Mouse (Mus musculus): ENCODE measurements at regions not wholly inside any gene's neighbourhood (a gene's known extent, or its start where the extent isn't known, plus 50 kb on each side); places are given as distances from the start of the nearest gene placed in this dataset.

DNA sequence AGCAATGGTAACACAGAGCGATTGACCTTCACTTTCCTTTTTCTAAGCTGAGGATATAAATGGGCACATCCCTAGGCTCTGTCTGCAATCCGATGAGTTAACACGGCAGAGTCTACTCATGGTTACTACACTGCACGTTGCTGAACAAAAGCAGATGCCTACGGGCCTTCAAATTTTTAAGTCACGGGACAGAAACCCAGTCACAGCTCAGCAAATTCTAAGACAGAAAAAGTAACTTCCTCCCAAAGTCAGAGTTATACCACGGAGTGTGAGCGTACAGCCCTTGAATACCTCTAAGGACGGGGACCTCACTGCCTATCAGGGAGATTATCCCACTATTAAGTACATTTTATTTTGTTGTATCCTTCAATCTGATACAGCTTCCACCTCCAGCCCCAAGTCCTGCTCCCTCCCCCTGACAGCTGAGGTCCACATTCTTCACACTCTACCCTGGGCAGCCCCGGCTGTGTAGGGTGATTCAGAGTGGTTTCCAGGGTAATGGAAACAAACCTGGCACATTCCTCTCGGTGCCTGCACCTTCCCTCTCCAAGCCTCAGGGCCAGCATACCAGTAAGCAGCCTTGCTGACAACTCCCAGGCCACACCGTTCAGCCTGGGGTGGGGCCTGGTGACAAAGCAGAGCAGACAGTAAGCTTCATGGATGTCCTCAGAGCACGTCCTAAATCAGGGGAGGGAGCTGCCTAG is 90.2 kb upstream of the Zfp703 start:
- no peak for TF ChIP-seq GATA4 (IDR thresholded peaks at IDR 0.05; ENCODE audit: insufficient replicate concordance, low read length)

DNA sequence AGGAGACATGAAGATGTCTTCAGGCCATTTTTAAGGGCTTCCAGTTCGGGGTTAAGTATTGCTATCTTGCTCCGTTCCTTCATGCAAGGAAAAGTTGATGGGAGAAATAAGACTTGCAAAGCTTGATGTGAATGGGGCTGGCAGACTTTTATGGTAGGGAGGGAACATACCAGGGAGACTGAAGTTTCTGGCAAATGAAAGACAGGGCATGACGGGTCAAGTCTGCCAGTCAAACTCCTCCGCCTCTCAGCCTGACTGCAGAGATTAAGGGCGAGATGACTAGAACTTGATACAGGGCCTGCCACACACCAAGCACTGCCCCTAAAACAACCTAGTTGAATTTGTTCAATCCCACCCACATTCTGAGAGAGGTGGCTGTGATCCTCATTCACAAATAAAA is 89.6 kb upstream of the Zfp703 start:
- TF ChIP-seq GATA4 (IDR thresholded peaks at IDR 0.05; ENCODE audit: insufficient replicate concordance, low read length), result no peak

DNA sequence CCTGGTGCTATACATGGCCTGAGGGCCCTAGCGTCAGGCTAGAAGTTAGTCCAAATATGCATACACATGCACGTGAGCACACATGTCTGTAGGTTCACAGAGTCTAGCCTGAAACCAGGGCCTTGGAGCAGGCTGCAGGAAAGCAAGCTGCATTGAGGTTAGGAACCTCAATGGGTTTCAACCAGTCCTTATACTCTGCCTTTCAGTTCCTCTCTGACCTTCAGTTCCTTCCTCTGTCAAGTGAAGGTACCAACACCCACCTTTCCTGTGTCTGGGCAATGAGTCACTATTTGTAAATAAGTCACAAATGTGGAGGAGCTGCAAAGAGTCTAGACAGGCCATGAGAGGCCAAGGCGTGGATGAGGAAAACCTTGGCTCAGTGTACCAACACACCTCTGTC is 89.1 kb upstream of the Zfp703 start:
- no peak for TF ChIP-seq GATA4 (IDR thresholded peaks at IDR 0.05; ENCODE audit: insufficient replicate concordance, low read length)

DNA sequence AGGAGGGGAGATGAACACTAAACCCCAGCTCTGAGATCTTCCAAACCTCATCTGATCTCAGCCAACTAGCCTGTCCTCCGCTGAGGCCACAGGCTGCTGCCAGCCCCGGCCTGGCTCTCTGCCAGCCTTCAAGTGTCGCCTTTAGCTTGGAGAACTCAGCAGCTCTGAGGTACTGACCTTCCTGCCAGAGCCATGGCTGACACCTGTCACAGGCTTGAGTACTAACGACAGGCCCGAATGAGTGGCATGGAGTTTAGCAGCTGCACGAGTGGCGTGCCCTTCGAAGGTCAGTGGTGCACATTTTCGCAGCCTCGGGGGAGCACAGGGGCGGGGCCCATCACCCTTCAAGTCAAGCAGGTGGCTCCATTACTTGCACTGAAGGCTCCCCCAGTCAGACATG is 85.2 kb upstream of the Zfp703 start:
- no peak for TF ChIP-seq GATA4 (IDR thresholded peaks at IDR 0.05; ENCODE audit: insufficient replicate concordance, low read length)

GRCm38 (mm10) chr8:26892380-26892779 is 84.7 kb upstream of the Zfp703 start:
- no peak for TF ChIP-seq GATA4 (IDR thresholded peaks at IDR 0.05; ENCODE audit: insufficient replicate concordance, low read length)

- no peak for TF ChIP-seq GATA4 (IDR thresholded peaks at IDR 0.05; ENCODE audit: insufficient replicate concordance, low read length)
Measured at GRCm38 (mm10) chr8:26895867-26896266, 81.3 kb upstream of the Zfp703 start.

DNA sequence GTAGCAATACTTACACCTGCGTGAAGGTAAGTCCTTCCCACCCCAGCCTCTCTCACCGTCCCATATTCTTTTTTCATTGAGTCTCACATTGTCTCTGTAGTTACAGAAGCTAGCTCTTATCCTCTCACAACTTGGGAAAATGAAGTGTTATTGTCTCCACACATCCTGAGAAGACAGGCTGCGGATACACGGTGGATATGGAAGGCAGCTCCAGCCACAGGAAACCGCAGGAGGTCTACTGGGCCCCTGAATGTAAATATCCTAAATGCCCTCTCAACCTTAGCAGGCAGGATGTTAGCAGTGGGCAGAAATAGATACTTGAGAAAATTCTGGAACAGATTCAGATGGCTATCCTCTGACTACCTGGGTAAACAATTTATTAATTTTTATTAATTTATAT is 73.8 kb upstream of the Zfp703 start:
- TF ChIP-seq GATA4 (IDR thresholded peaks at IDR 0.05; ENCODE audit: insufficient replicate concordance, low read length), result no peak

DNA sequence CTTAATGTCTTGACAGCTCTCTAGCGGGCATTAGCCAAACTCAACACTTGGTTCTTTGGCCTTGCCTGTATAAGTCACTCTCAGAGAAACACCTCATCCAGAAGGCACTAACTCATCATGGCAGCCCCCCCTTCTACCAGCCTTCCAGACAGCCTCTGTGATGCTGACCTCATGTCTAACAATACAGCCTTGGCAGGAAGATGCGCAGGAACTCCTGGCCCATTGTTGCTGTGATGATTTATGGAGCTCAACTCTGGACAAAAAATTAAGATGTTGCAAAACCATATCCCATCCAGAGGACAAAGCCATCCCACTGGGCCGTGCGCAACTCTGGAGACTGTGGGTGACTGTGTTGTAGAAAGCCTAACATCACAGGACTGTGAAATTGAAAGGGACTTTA is 70.9 kb upstream of the Zfp703 start:
- TF ChIP-seq GATA4 (IDR thresholded peaks at IDR 0.05; ENCODE audit: insufficient replicate concordance, low read length), result no peak

- no peak for TF ChIP-seq GATA4 (IDR thresholded peaks at IDR 0.05; ENCODE audit: insufficient replicate concordance, low read length)
Measured at GRCm38 (mm10) chr8:26907347-26908170, 69.6 kb upstream of the Zfp703 start.

DNA sequence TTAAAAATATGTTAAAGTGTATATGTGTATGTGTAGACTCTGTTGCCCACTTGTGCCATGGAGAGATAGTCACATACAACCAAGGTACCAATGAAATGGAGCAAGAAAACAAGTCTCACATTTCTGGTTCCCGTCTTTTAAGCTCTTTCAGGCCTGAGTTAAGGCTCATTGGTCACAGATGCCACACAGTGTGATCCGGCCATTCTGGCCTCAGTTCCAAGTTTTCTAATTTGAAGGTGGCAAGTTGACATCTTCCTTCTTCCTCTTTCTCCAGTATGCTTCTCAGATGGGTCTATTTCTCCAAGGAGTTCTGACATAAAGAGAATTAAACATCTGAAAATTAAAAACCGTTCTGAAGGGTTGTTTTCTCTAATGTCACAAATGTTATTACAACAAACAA is 66.9 kb upstream of the Zfp703 start:
- no peak for TF ChIP-seq GATA4 (IDR thresholded peaks at IDR 0.05; ENCODE audit: insufficient replicate concordance, low read length)

DNA sequence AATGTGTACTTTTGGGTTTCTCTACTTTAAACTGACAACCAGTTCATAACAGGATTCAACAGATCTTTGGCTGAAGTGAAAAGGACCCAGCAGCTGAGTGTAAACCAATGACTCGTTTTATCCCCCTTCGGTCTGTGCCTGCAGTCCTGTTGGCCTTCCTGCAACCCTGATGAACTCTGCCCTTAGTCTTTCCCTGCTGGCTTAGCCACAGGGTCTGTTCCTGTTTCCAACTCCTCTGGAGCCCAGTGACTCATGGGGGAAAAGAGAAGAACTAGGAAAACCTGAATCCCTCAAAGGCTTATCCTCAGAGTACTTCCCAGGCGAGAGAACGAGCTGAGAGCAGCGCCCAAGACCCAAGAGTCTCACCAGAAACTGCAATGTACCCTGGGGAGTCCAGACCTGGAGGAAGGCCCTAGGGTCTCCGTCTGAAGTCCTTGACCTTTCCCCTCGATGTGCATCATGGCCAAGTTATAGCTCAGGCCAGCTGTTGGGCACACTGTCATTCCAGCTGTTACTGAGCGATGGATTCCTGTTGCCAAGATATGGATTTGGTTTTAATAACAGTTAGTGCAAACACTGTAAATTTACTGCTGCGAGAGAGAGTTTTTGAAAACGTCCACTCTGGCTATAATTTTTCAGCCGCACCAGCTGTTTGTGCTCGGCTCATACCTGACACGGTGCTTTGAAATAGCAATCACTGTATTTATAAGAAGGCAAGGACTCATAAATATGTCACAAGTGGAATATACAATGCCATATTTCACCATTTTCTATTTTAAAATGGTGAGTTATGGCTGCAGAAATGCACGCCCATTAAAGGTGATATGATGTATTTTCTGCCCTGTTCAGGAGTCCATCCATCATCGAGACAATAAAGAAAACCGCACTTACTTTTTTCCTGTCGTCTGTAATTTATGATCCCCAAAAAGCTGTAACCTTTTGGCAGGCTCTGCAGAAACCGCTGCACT is 63.3 kb upstream of the Zfp703 start:
- no peak for TF ChIP-seq GATA4 (IDR thresholded peaks at IDR 0.05; ENCODE audit: insufficient replicate concordance, low read length)

GRCm38 (mm10) chr8:26915731-26916130 is 61.4 kb upstream of the Zfp703 start:
- TF ChIP-seq GATA4 (IDR thresholded peaks at IDR 0.05; ENCODE audit: insufficient replicate concordance, low read length), result no peak

DNA sequence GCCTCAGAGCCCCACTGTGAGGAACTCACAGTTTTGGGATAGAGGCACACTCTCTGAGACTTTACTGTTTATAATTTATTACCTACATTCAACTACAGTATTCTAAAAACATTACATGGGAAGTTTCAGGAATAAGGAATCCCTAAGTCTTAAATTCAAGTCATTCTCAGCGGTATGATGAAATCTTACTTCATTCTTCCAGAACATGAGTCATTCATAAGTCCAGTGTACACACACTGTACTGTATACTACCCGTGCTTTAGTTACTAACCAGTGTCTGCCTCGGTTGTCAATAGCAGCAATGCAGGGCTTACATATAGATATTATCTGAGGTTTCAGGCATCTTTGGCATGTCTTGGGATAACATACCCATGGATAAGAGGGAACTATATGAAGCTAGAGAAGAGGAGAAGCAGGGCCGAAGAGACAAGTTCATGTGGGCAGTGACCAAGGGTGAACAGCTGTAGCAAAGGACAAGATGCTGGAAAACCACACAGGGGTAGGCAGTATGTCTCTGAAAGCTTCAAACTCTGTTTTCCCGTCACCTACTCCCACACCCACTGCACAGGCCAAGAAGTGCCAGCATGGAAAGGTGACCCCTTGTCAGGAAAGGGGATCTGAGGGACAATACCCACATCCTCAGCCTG is 55.5 kb upstream of the Zfp703 start:
- no peak for TF ChIP-seq GATA4 (IDR thresholded peaks at IDR 0.05; ENCODE audit: insufficient replicate concordance, low read length)

GRCm38 (mm10) chr8:26922178-26922540 is 55.0 kb upstream of the Zfp703 start:
- no peak for TF ChIP-seq GATA4 (IDR thresholded peaks at IDR 0.05; ENCODE audit: insufficient replicate concordance, low read length)

- no peak for TF ChIP-seq GATA4 (IDR thresholded peaks at IDR 0.05; ENCODE audit: insufficient replicate concordance, low read length)
Measured at GRCm38 (mm10) chr8:26923166-26923565, 54.0 kb upstream of the Zfp703 start.

Data from liver, adult (tissue).